Mouse (Mus musculus): ENCODE measurements around the gene Pdpn. TPM values are rescaled to one million over a fixed set of nuclear protein-coding genes. Genes with fewer than 3 reads are reported as not detected.
A peak's percentile ranks its signal among the peaks of the same experiment; 100 is the strongest.

Gene Pdpn
- polyA plus RNA-seq, 1 experiment, result 2.2 TPM

GRCm38 (mm10) chr4:143288880-143289279 is 10.5 kb downstream of the Pdpn start:
- Histone ChIP-seq H3K27me3 (ENCODE audit: control insufficient read depth, insufficient read depth, low read length) (no peaks in the 10 kb centered on the region), H3K27ac (ENCODE audit: control insufficient read depth, insufficient read depth, low read length) (no peak overlapping the region), H3K4me3 (ENCODE audit: control insufficient read depth, insufficient read depth, low read length) (no peak overlapping the region), H3K36me3 (ENCODE audit: control insufficient read depth, insufficient read depth, low read length) (no peaks in the 10 kb centered on the region), H3K4me1 (replicated peaks; ENCODE audit: control insufficient read depth, insufficient read depth, low read length) (0 out of 2 replicates have a peak, but pooled peaks cover 2% of the 10 kb centered on the region)
- no peak for DNase-seq
- WGBS, result 62% methylated on average over 7 of the region's 7 CpGs
- TF ChIP-seq CTCF (IDR thresholded peaks at IDR 0.05; ENCODE audit: borderline replicate concordance, control insufficient read depth, extremely low read depth, insufficient read depth, low read length, poor library complexity), result no peak

GRCm38 (mm10) chr4:143288473-143288872 is 10.9 kb downstream of the Pdpn start:
- Histone ChIP-seq H3K4me1 (replicated peaks; ENCODE audit: control insufficient read depth, insufficient read depth, low read length) (0 out of 2 replicates have a peak, but pooled peaks cover 2% of the 10 kb centered on the region), H3K27ac (ENCODE audit: control insufficient read depth, insufficient read depth, low read length) (no peak overlapping the region), H3K4me3 (ENCODE audit: control insufficient read depth, insufficient read depth, low read length) (no peak overlapping the region), H3K36me3 (ENCODE audit: control insufficient read depth, insufficient read depth, low read length) (no peaks in the 10 kb centered on the region), H3K27me3 (ENCODE audit: control insufficient read depth, insufficient read depth, low read length) (no peaks in the 10 kb centered on the region)
- no peak for DNase-seq
- WGBS, result 4% methylated on average over 6 of the region's 6 CpGs
- TF ChIP-seq POLR2A (IDR thresholded peaks at IDR 0.05; ENCODE audit: control insufficient read depth, extremely low read depth, insufficient read depth, low read length, poor library complexity) (no peak), CTCF (IDR thresholded peaks at IDR 0.05; ENCODE audit: borderline replicate concordance, control insufficient read depth, extremely low read depth, insufficient read depth, low read length, poor library complexity) (no peak)

- TF ChIP-seq CTCF (IDR thresholded peaks at IDR 0.05; ENCODE audit: borderline replicate concordance, control insufficient read depth, extremely low read depth, insufficient read depth, low read length, poor library complexity), result no peak
- TF ChIP-seq POLR2A (IDR thresholded peaks at IDR 0.05; ENCODE audit: control insufficient read depth, extremely low read depth, insufficient read depth, low read length, poor library complexity), result no peak
- no peak for DNase-seq
- no peaks in the 10 kb centered on the region for H3K27me3 ChIP-seq (ENCODE audit: control insufficient read depth, insufficient read depth, low read length)
- 0 out of 2 replicates have a peak, but pooled peaks cover 2% of the 10 kb centered on the region for H3K4me1 ChIP-seq (replicated peaks; ENCODE audit: control insufficient read depth, insufficient read depth, low read length)
- H3K36me3 ChIP-seq (ENCODE audit: control insufficient read depth, insufficient read depth, low read length), result no peaks in the 10 kb centered on the region
- no peak overlapping the region for H3K4me3 ChIP-seq (ENCODE audit: control insufficient read depth, insufficient read depth, low read length)
- WGBS, result 95% methylated on average over 4 of the region's 4 CpGs
- H3K27ac ChIP-seq (ENCODE audit: control insufficient read depth, insufficient read depth, low read length), result no peak overlapping the region
These were observed 12.3 kb downstream of the Pdpn start for GRCm38 (mm10) chr4:143287065-143287464.

GRCm38 (mm10) chr4:143280166-143280565 is 19.2 kb downstream of the Pdpn start:
- no peak overlapping the region for H3K27ac ChIP-seq (ENCODE audit: control insufficient read depth, insufficient read depth, low read length)
- 0 out of 2 replicates have a peak, but pooled peaks cover under 1% of the 10 kb centered on the region for H3K4me1 ChIP-seq (replicated peaks; ENCODE audit: control insufficient read depth, insufficient read depth, low read length)
- no peaks in the 10 kb centered on the region for H3K27me3 ChIP-seq (ENCODE audit: control insufficient read depth, insufficient read depth, low read length)
- WGBS, result 97% methylated on average over 3 of the region's 3 CpGs
- no peaks in the 10 kb centered on the region for H3K36me3 ChIP-seq (ENCODE audit: control insufficient read depth, insufficient read depth, low read length)
- TF ChIP-seq CTCF (IDR thresholded peaks at IDR 0.05; ENCODE audit: borderline replicate concordance, control insufficient read depth, extremely low read depth, insufficient read depth, low read length, poor library complexity), result no peak
- no peak overlapping the region for H3K4me3 ChIP-seq (ENCODE audit: control insufficient read depth, insufficient read depth, low read length)
- peak; percentile 11 for DNase-seq

GRCm38 (mm10) chr4:143279661-143280060 is 19.7 kb downstream of the Pdpn start:
- Histone ChIP-seq H3K4me3 (ENCODE audit: control insufficient read depth, insufficient read depth, low read length) (no peak overlapping the region), H3K27me3 (ENCODE audit: control insufficient read depth, insufficient read depth, low read length) (no peaks in the 10 kb centered on the region), H3K36me3 (ENCODE audit: control insufficient read depth, insufficient read depth, low read length) (no peaks in the 10 kb centered on the region), H3K4me1 (replicated peaks; ENCODE audit: control insufficient read depth, insufficient read depth, low read length) (no peaks in the 10 kb centered on the region), H3K27ac (ENCODE audit: control insufficient read depth, insufficient read depth, low read length) (no peak overlapping the region)
- no peak for TF ChIP-seq POLR2A (IDR thresholded peaks at IDR 0.05; ENCODE audit: control insufficient read depth, extremely low read depth, insufficient read depth, low read length, poor library complexity)
- no peak for TF ChIP-seq CTCF (IDR thresholded peaks at IDR 0.05; ENCODE audit: borderline replicate concordance, control insufficient read depth, extremely low read depth, insufficient read depth, low read length, poor library complexity)
- WGBS, result 94% methylated on average over 12 of the region's 12 CpGs
- DNase-seq, result no peak

- Histone ChIP-seq H3K27me3 (ENCODE audit: control insufficient read depth, insufficient read depth, low read length) (no peaks in the 10 kb centered on the region), H3K4me1 (replicated peaks; ENCODE audit: control insufficient read depth, insufficient read depth, low read length) (no peaks in the 10 kb centered on the region), H3K4me3 (ENCODE audit: control insufficient read depth, insufficient read depth, low read length) (no peak overlapping the region), H3K27ac (ENCODE audit: control insufficient read depth, insufficient read depth, low read length) (no peak overlapping the region), H3K36me3 (ENCODE audit: control insufficient read depth, insufficient read depth, low read length) (no peaks in the 10 kb centered on the region)
- DNase-seq, result no peak
- 94% methylated on average over 5 of the region's 5 CpGs for WGBS
- TF ChIP-seq CTCF (IDR thresholded peaks at IDR 0.05; ENCODE audit: borderline replicate concordance, control insufficient read depth, extremely low read depth, insufficient read depth, low read length, poor library complexity) (no peak), POLR2A (IDR thresholded peaks at IDR 0.05; ENCODE audit: control insufficient read depth, extremely low read depth, insufficient read depth, low read length, poor library complexity) (no peak)
These were observed 20.3 kb downstream of the Pdpn start for GRCm38 (mm10) chr4:143279016-143279415.

GRCm38 (mm10) chr4:143278429-143278871 is 20.9 kb downstream of the Pdpn start:
- Histone ChIP-seq H3K36me3 (ENCODE audit: control insufficient read depth, insufficient read depth, low read length) (no peaks in the 10 kb centered on the region), H3K27ac (ENCODE audit: control insufficient read depth, insufficient read depth, low read length) (no peak overlapping the region), H3K4me1 (replicated peaks; ENCODE audit: control insufficient read depth, insufficient read depth, low read length) (no peaks in the 10 kb centered on the region), H3K27me3 (ENCODE audit: control insufficient read depth, insufficient read depth, low read length) (no peaks in the 10 kb centered on the region), H3K4me3 (ENCODE audit: control insufficient read depth, insufficient read depth, low read length) (no peak overlapping the region)
- TF ChIP-seq POLR2A (IDR thresholded peaks at IDR 0.05; ENCODE audit: control insufficient read depth, extremely low read depth, insufficient read depth, low read length, poor library complexity), result no peak
- no peak for TF ChIP-seq CTCF (IDR thresholded peaks at IDR 0.05; ENCODE audit: borderline replicate concordance, control insufficient read depth, extremely low read depth, insufficient read depth, low read length, poor library complexity)
- WGBS, result 82% methylated on average over 14 of the region's 14 CpGs
- no peak for DNase-seq
